Comparison of ENCODE assay signal across 14 mouse cellular contexts in genomic region chr7:132273741-132274513, GRCm38 (mm10).
"Had no signal": no experiment of that assay in that cellular context is flagged by ENCODE, and none has a peak within 500 bp of the region (broad histone marks: within the 10 kb centered on the region; RNA-seq: fewer than 3 reads in every experiment).

No protein-coding gene starts in this region.

- H3K9me3 ChIP-seq: limb, embryonic 15.5 days; liver, embryonic 12.5 days; lung, embryonic 15.5 days; neural tube, embryonic 13.5 days had no signal

- ATAC-seq: intestine, postnatal 0 days; liver, embryonic 12.5 days; midbrain, embryonic 16.5 days had no signal

- H3K27ac ChIP-seq: left cerebral cortex, adult 2 months; limb, embryonic 15.5 days; liver, embryonic 12.5 days; lung, embryonic 15.5 days; midbrain, embryonic 12.5 days; neural tube, embryonic 13.5 days had no signal

- H3K4me1 ChIP-seq: limb, embryonic 15.5 days had no signal

- H3K9ac ChIP-seq: limb, embryonic 15.5 days; liver, embryonic 12.5 days; lung, embryonic 15.5 days; midbrain, embryonic 12.5 days; neural tube, embryonic 13.5 days had no signal

- H3K4me2 ChIP-seq: limb, embryonic 15.5 days; liver, embryonic 12.5 days; lung, embryonic 15.5 days; midbrain, embryonic 12.5 days; neural tube, embryonic 13.5 days had no signal

- H3K27me3 ChIP-seq: limb, embryonic 15.5 days; liver, embryonic 12.5 days; lung, embryonic 15.5 days; midbrain, embryonic 12.5 days; neural tube, embryonic 13.5 days had no signal

- DNase-seq: kidney, postnatal 25 days; retina, postnatal 1 day; right cerebral cortex, postnatal 4 days; spleen, adult 18-20 months; thymus, adult 2 months; thymus, postnatal 36 days had no signal

- H3K4me3 ChIP-seq: left cerebral cortex, adult 2 months; limb, embryonic 15.5 days; liver, embryonic 12.5 days; lung, embryonic 15.5 days; midbrain, embryonic 12.5 days; neural tube, embryonic 13.5 days had no signal
